Mouse (Mus musculus) B cell, adult 67 days (primary cell): ENCODE measurements around the gene Hsd17b3. TPM values are rescaled to one million over a fixed set of nuclear protein-coding genes. Genes with fewer than 3 reads are reported as not detected.

ENCODE experiments used
- total RNA-seq, 2 experiments: library from RNA; stranded (reverse); gene quantifications; 4 replicates each; pipeline ENCODE4 v1.2.4; 2023

The Hsd17b3 gene
- not detected for total RNA-seq

DNA sequence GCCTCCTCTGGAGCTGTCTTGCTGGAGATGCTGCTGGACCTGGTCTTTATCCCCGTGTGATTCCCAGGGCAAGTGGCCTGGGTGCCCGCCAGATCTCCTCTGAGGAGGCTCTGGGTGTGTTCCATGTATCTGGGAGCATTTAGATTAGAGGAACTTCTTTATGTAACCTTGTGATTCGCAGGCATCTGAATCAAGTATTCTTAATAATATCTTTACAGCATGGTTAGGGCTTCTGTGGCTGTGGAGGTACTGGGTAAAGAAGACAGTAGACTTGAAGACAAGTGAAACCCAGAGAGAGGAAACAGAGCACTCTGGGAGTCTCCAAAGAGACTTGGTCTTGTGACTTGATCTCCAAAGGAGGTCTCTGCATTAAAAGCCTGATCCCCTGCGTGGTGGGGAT is at the start of gene Hsd17b3:
TSS of gene Hsd17b3 (minus strand) at position 101 of the 400 bp plus-strand sequence.

DNA sequence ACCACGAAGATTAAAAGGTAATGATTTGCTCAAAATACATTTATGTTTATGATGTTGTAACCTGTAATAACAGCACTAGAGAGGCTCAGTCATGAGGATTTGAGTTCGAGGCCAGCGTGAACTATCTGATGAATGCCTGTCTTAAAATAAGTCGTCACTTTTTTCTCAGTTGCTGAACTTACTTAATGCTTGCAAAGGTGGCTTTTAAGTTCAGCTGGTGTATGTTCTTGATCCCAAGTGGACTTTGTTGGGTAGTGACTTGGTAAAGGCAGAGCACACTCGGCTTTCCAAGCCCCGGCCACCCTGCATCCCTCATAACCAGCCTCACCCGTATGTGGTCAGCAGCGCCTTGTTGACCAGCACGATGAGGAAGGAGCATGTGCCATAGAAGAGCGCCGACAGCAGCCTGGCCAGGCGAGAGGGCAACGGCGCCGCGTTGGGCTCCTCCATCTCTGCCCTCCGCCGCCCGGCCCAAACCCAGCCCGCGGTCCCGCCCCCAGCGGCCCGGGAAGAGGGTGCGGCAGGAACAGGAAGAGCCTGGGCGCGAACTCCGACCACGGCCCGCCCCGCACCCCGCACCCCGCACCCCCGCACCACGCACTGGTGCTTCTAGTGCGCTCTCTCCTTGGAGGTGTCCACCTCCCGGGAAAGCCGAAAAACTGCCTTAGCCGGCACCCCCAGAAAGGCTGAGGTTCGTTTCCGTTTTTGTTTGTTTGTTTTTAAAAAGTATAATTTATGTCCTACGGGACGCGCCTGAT is 40.0 kb upstream of the Hsd17b3 start, which contains the start of gene Slc35d2:
TSS of gene Slc35d2 (minus strand) at position 511 of the 758 bp plus-strand sequence.

Other genes starting within 250 kb of the Hsd17b3 start
- 10 to 100 TPM; 21.7 to 23.4 TPM for gene Slc35d2, start 40.1 kb upstream of the Hsd17b3 start, total RNA-seq
- 10 to 100 TPM; 20.3 to 20.4 TPM for gene Zfp367, start 64.0 kb upstream of the Hsd17b3 start, total RNA-seq
- gene Habp4, start 72.6 kb upstream of the Hsd17b3 start, total RNA-seq = 10 to 100 TPM; 10.5 to 16.4 TPM
- 1 to 10 TPM; 5.0 TPM for gene Cdc14b, start 186.1 kb upstream of the Hsd17b3 start, total RNA-seq
- gene Aaed1, start 223.5 kb upstream of the Hsd17b3 start, total RNA-seq = 10 to 100 TPM; 33.8 to 38.0 TPM